Mouse (Mus musculus) G1E (cell line): ENCODE data around the gene Shroom3. TPM values are rescaled to one million over a fixed set of nuclear protein-coding genes. Genes with fewer than 3 reads are reported as not detected.

Source experiments
- ATAC-seq: 2 replicates; pipeline ENCODE4 v1.8.0; 2016; ENCODE audit warnings: mild to moderate bottlenecking; ENCODE audit not compliant: insufficient number of reproducible peaks, poor library complexity, low FRiP score, severe bottlenecking; ENCODE audit errors: extremely low read depth
- DNase-seq: peaks from one replicate; pipeline ENCODE4 v3.0.0; 2012; ENCODE audit warnings: low spot score
- H3K27me3 ChIP-seq: 2 replicates; pipeline ENCODE4 v1.6.1; 2012; ENCODE audit warnings: mild to moderate bottlenecking, low read length, inconsistent platforms; ENCODE audit not compliant: insufficient read depth
- H3K36me3 ChIP-seq: replicated peaks from 2 replicates; pipeline ENCODE3; 2012; ENCODE audit warnings: mild to moderate bottlenecking, inconsistent platforms
- H3K4me1 ChIP-seq: 2 replicates; pipeline ENCODE4 v1.6.1; 2012; ENCODE audit warnings: low read depth, low read length, inconsistent platforms, mixed read lengths; ENCODE audit not compliant: insufficient read depth
- H3K4me3 ChIP-seq: 2 replicates; pipeline ENCODE4 v1.5.1; 2012; ENCODE audit warnings: low read depth, mild to moderate bottlenecking, inconsistent platforms, low read length, moderate library complexity, mixed read lengths
- H3K9me3 ChIP-seq: replicated peaks from 2 replicates; pipeline ENCODE4 v1.6.1; 2012; ENCODE audit warnings: inconsistent platforms
- CTCF ChIP-seq: IDR thresholded peaks from 2 replicates; pipeline ENCODE4 v1.5.1; 2012; ENCODE audit warnings: low read depth, low read length, inconsistent platforms, mixed read lengths
- GATA1 ChIP-seq: IDR thresholded peaks from 2 replicates; pipeline ENCODE4 v1.6.1; 2012; ENCODE audit warnings: borderline replicate concordance, low read length, inconsistent platforms, mixed read lengths
- GATA2 ChIP-seq: IDR thresholded peaks from 2 replicates; pipeline ENCODE4 v1.6.1; 2012; ENCODE audit warnings: low read depth, low read length, inconsistent platforms, borderline replicate concordance
- POLR2AphosphoS5 ChIP-seq: IDR thresholded peaks from 2 replicates; pipeline ENCODE4 v1.6.1; 2012; ENCODE audit warnings: low read depth, low read length, inconsistent platforms; ENCODE audit not compliant: insufficient replicate concordance
- TAL1 ChIP-seq: conservative IDR thresholded peaks from 2 replicates; pipeline ENCODE4 v1.6.1; 2012; ENCODE audit warnings: low read depth, low read length, inconsistent platforms, mixed read lengths
- polyA plus RNA-seq: library from polyadenylated mRNA; stranded (reverse); fragments of >175 nt; gene quantifications from 2 replicates; pipeline ENCODE4 v1.2.3, GENCODE M21; 2012
- total RNA-seq, 2 experiments: library from RNA; stranded (forward) in 1 of 2; stranded (reverse) in 1 of 2; fragments of 200-1000 nt in 1 of 2; fragments of >200 nt in 1 of 2; fragmentation: Nextera tagmentation in 1 of 2; gene quantifications; 2 replicates each; pipeline ENCODE4 v1.2.3; 2014 to 2017

Shroom3 gene
- total and polyA plus RNA-seq, 3 experiments = 0.60 TPM; not detected in 2

DNA sequence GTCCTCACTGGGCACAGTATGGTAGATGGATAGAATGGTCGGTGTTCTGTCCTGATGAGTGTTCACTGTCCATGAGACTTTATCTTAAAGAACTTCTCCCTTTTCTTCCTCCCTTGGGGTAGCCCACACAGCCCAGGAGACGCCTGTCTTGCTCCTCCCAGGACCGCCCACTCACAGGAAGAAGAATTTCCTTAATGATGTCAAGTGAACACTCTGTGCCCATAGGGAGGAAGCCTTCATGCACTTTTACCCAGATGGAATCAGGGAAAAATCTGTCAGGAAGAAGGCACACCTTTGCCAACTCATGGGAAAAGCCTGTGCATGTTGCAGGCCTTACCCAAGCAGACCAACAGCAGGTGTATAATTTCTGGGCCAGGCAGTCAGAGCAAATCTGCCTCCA lies 174.9 kb downstream of the Shroom3 start:
- Histone ChIP-seq H3K27me3 (0 out of 2 replicates have a peak, but pooled peaks cover 2% of the 10 kb centered on the region), H3K9me3 (peaks cover 10% of the 10 kb centered on the region), H3K4me3 (no peak overlapping the region), H3K4me1 (no peaks in the 10 kb centered on the region), H3K36me3 (no peaks in the 10 kb centered on the region)
- no peak for DNase-seq
- no peak for ATAC-seq
- no peak for TF ChIP-seq GATA2
- no peak for TF ChIP-seq POLR2AphosphoS5
- TF ChIP-seq TAL1 = no peak
- no peak for TF ChIP-seq GATA1

DNA sequence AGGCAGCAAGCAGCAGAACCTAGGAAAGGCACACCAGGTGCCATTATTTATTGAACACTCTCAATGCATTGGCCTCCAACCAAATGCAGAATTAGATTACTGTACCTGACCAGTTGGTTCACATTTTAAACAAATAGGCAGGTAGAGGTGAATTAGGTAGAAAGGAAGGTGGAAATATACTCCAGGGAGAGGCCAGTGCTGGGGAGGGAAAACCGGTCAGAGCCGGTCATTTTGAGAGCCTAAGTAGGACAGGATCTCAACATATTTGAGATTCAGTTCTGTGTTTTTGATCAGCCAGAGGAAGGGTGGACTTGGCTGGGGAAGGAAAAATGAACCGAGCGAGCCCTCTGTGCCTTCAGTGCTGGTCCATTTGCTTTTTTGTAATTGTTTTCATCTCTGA lies 175.3 kb downstream of the Shroom3 start:
- TF ChIP-seq GATA2 (no peak), POLR2AphosphoS5 (no peak), TAL1 (no peak), GATA1 (no peak), CTCF (no peak)

DNA sequence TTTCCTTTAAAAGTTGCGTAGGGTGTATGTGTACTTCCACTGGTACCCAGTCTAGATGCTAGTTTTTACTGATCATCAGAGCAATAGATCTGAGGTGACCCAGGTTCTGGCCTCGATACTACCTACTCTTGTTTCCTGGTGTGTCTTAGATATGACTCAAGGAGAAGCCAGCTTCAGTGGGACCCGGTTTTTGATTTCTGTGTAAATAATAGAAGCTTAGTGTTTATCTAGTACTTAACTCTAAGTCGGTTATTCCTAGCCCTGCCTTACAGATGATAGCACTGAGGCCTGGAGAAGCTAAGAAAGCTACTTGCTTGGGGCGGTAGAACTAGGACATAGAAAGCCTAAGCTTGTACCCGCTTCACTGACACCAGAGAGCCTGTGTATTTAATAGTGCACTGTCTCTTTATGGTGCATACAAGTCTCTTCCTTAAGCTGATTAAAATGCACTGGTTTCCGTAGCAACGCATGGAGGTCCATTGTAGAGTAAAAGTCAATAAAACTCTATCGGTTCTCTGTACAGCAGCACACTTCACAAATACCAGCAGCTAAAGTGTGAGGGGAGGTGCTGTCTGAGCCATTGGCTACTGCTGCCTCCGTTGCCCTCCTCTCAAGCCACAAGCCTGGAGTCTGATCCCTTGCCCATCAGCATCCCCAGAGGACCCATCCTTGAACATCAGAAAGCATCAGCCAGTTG lies 178.3 kb downstream of the Shroom3 start:
- no peak overlapping the region for H3K4me3 ChIP-seq
- H3K4me1 ChIP-seq = no peaks in the 10 kb centered on the region
- no peak for DNase-seq
- ATAC-seq = no peak
- H3K27me3 ChIP-seq = no peaks in the 10 kb centered on the region
- TF ChIP-seq CTCF = no peak
- no peak for TF ChIP-seq POLR2AphosphoS5
- TF ChIP-seq GATA2 = no peak
- TF ChIP-seq TAL1 = no peak
- TF ChIP-seq GATA1 = no peak
- H3K36me3 ChIP-seq = no peaks in the 10 kb centered on the region
- H3K9me3 ChIP-seq = 0 out of 2 replicates have a peak, but pooled peaks cover 4% of the 10 kb centered on the region

More for the DNA sequence above, 175.3 kb downstream of the Shroom3 start:
- no peak for ATAC-seq
- H3K4me1 ChIP-seq = no peaks in the 10 kb centered on the region
- H3K9me3 ChIP-seq = peaks cover 10% of the 10 kb centered on the region
- H3K27me3 ChIP-seq = 0 out of 2 replicates have a peak, but pooled peaks cover 2% of the 10 kb centered on the region
- DNase-seq = no peak
- no peak overlapping the region for H3K4me3 ChIP-seq
- no peaks in the 10 kb centered on the region for H3K36me3 ChIP-seq

DNA sequence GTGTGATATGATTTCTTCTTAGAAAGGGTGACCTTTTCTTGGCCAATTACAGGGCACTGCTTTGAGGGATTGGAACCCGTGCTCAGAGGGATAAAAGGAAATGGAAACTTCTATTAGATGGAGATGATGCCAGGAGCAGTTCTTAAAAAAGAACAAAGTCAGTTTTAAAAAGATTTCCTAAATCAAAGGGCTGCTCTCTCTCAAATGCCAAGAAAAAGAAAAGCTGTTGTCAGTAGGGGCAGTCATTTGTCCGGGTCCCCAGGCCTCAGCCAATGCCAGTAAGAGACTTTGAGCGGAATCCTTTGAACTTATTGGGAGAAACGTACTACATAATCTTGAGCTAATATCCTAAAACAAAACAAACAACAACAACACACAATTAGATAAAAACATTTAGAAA lies 181.9 kb downstream of the Shroom3 start:
- ATAC-seq = no peak
- H3K4me1 ChIP-seq = no peaks in the 10 kb centered on the region
- peaks cover 3% of the 10 kb centered on the region; the same call in 1 of the 2 replicates for H3K9me3 ChIP-seq
- H3K27me3 ChIP-seq = no peaks in the 10 kb centered on the region
- TF ChIP-seq GATA2 = no peak
- H3K4me3 ChIP-seq = no peak overlapping the region
- no peak for DNase-seq
- no peaks in the 10 kb centered on the region for H3K36me3 ChIP-seq

DNA sequence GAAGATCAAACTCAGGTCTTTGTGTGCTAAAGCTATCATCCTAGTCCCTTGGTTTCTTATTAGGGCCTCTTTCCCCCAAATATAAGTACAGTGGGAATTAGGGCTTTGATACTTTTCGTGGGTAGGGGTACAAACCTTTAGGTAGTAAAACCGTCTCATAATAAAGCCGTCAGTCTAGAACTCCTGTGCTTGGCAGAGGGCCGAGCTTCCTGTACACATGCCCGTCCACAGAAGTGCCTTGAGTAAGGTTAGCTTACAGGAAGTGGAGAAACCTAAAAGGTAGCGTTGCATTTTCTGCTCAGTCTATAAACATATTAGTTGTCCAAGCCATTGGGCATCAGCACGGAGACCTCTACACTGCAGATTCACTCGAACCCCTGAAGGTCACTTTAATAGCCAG lies 183.3 kb downstream of the Shroom3 start:
- Histone ChIP-seq H3K4me3 (no peak overlapping the region), H3K9me3 (peaks cover 3% of the 10 kb centered on the region; the same call in 1 of the 2 replicates), H3K27me3 (no peaks in the 10 kb centered on the region), H3K36me3 (no peaks in the 10 kb centered on the region), H3K4me1 (no peaks in the 10 kb centered on the region)
- TF ChIP-seq GATA1 (no peak), GATA2 (no peak), POLR2AphosphoS5 (no peak), TAL1 (no peak), CTCF (no peak)
- ATAC-seq (no peak), DNase-seq (no peak)

DNA sequence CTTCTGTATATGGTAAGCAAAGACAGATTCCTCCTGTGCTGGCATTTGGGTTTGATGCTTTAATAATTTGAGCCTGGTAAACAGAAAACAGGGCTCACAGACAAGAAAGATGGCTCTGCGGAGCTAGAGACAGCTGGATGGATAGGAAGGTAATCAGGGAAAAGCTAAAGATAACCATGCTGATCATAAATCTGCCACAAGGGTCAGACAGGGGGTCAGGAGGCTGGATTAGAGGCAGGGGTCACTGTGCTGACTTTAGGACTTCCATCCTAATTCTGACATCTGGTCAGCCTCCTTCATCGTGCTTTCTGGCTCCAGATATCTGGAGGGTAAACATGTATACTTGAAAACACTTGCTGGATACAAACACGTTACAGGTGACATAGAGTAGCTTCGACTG lies 184.0 kb downstream of the Shroom3 start:
- no peaks in the 10 kb centered on the region for H3K36me3 ChIP-seq
- TF ChIP-seq CTCF = no peak
- ATAC-seq = no peak

More for the DNA sequence above, 184.0 kb downstream of the Shroom3 start:
- H3K27me3 ChIP-seq = no peaks in the 10 kb centered on the region
- no peak for DNase-seq
- H3K9me3 ChIP-seq = peaks cover 3% of the 10 kb centered on the region; the same call in 1 of the 2 replicates
- no peak overlapping the region for H3K4me3 ChIP-seq
- no peaks in the 10 kb centered on the region for H3K4me1 ChIP-seq
